Mouse (Mus musculus) lung, postnatal 14 days (tissue): ENCODE measurements around the gene Trappc11.
"Not testable (repeated sequence)": the region's sequence is repeated elsewhere in the genome, so short reads cannot be mapped to it uniquely, and the experiment has no call there.

ENCODE experiments used
- DNase-seq: peaks from one replicate; pipeline ENCODE4 v3.0.0; 2021

Gene Trappc11

GRCm38 (mm10) chr8:47482354-47483071, 50.8 kb downstream of the Trappc11 start:
- DNase-seq = no peak

GRCm38 (mm10) chr8:47480039-47480438, 53.2 kb downstream of the Trappc11 start:
- DNase-seq = no peak

- no peak for DNase-seq
These were observed 71.6 kb downstream of the Trappc11 start for GRCm38 (mm10) chr8:47461650-47462049.

DNA sequence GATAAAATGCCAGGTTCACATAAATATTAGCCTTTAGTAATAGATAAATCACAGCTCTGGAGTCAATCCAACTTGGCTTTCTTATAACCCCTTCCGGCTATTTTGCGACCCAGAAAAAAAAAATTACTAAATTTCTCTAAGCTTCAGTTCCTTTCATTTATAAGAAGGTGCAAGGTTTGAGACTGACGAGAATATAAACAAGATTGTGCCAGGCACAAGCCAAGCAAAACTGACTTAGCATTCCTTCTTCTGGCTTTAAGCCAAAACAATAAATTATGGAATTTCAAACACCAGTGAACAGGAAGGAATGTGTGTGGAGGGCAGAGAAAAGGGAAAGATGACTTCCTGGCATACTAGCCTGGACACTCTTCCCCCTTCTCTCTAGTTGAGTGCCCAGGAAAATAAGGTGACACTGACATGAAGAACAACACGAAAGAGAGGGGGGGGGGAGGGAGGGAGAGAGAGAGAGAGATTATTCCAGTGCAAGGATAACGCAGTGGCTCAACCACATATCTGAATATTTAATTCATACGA, 74.0 kb downstream of the Trappc11 start:
- DNase-seq = no peak

- peak; percentile 10 for DNase-seq
These were observed 74.7 kb downstream of the Trappc11 start for GRCm38 (mm10) chr8:47458591-47458990.

- DNase-seq = not testable (repeated sequence)
These were observed 84.1 kb downstream of the Trappc11 start for GRCm38 (mm10) chr8:47449211-47449610.

- no peak for DNase-seq
These were observed 86.8 kb downstream of the Trappc11 start, which contains the start of gene Stox2 for GRCm38 (mm10) chr8:47446312-47447046. TSS of gene Stox2 (minus strand) at chr8:47446362.
